In the genomic region with DNA sequence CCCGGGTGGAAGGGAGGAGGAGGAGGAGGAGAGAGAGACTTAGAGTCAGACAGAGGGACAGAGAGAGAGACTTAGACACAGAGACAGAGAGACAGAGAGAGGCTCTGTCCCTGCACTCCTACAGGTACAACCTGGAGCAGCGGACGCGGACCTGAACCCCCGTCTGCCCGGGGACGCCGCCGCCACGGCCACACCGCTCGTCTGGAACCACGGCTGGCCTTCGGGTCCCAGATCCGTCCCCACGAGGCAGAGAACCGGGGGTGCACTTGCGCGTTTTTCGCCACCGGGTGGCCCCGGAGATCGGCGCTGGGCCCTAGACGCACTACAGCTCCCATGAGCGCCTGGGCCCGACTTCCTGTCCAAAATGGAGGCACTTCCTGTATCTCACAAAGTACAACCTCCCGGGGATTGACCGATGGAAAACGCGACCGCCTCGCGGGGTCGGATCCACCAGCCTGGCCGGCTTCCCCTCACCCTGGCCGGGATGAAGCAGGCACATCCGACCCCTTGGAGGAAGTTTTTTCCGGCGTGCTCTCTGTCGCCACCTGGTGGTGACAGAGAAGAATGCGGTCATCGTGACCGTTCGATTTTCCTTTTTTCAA, we compare ENCODE assay signal across 8 mouse cellular contexts. TPM values are rescaled to one million over a fixed set of nuclear protein-coding genes. Genes with fewer than 3 reads are reported as not detected.
DNase-seq lines count a peak whose midpoint lies in the region; ATAC-seq and TF ChIP-seq lines count a peak whose summit lies in the region.
"Not testable (repeated sequence)": the region's sequence is repeated elsewhere in the genome, so short reads cannot be mapped to it uniquely, and the experiment has no call there.

A gene (minus strand): TSS at position 324 of the 602 bp plus-strand sequence.

- peak within 1 kb of the TSS; percentile 75 for H3K27ac ChIP-seq in hindbrain, embryonic 16.5 days (ENCODE audit: low read depth, low read length)
- H3K27ac ChIP-seq in left cerebral cortex, adult 2 months: peak within 1 kb of the TSS; percentile 69
- H3K27ac ChIP-seq in macrophage: not testable (repeated sequence)

- H3K27me3 ChIP-seq in hindbrain, embryonic 16.5 days (replicated peaks; ENCODE audit: control insufficient read depth, insufficient read depth, low read length): not testable (repeated sequence)

- intact Hi-C loops in left cerebral cortex, adult 2 months (cut with DNase I): loop anchor here (5.0 to 10.0 kb wide), 3 partner anchors 141 to 693 kb away; a partner anchor contains a TSS

- H3K4me3 ChIP-seq in hindbrain, embryonic 16.5 days (ENCODE audit: low read length): peak within 1 kb of the TSS; percentile 45
- peak within 1 kb of the TSS; percentile 57 for H3K4me3 ChIP-seq in left cerebral cortex, adult 2 months
- peak within 1 kb of the TSS; percentile 17; the same call in 1 of the 2 replicates for H3K4me3 ChIP-seq in macrophage (ENCODE audit: inconsistent target)

- not testable (repeated sequence) for H3K4me1 ChIP-seq in hindbrain, embryonic 16.5 days (ENCODE audit: control insufficient read depth, insufficient read depth, low read depth, low read length)

- H3K79me2 ChIP-seq in macrophage (ENCODE audit: inconsistent target): not testable (repeated sequence)

- peak; percentile 97 for TF ChIP-seq CTCF in left cerebral cortex, adult 2 months (IDR thresholded peaks at IDR 0.05)

- ATAC-seq in hindbrain, embryonic 16.5 days: peak; percentile 99

- 43% methylated on average over 45 of the region's 45 CpGs for WGBS in hindbrain, embryonic 16.5 days
- 23% methylated on average over 44 of the region's 45 CpGs for WGBS in macrophage (ENCODE audit: missing documents)

- not testable (repeated sequence) for H3K9me3 ChIP-seq in hindbrain, embryonic 16.5 days (ENCODE audit: control insufficient read depth, low read length)

- peak within 1 kb of the TSS; percentile 70 for H3K9ac ChIP-seq in hindbrain, embryonic 16.5 days (ENCODE audit: low read depth, low read length)

- DNase-seq in Muller cell, postnatal 12 days (ENCODE audit: inconsistent ontology term): peak; percentile 80
- peak; percentile 91 for DNase-seq in cerebellum, postnatal 36 days
- DNase-seq in gastrocnemius, adult 18-20 months (ENCODE audit: low spot score): peak; percentile 90
- DNase-seq in left cerebral cortex, adult 2 months (ENCODE audit: extremely low spot score in 1 of 2, low spot score in 2 of 2): peak; percentile 95 to 96
- peak; percentile 59 for DNase-seq in retina, postnatal 7 days (ENCODE audit: low read depth, low spot score)
- DNase-seq in urinary bladder, adult 18-20 months (ENCODE audit: low spot score in 2 of 2): peak; percentile 84 to 86

- H3K4me2 ChIP-seq in hindbrain, embryonic 16.5 days (ENCODE audit: low read length): peak within 1 kb of the TSS; percentile 53

- H3K36me3 ChIP-seq in hindbrain, embryonic 16.5 days (ENCODE audit: control insufficient read depth, insufficient read depth, low read length); macrophage (ENCODE audit: inconsistent target): not testable (repeated sequence)

RNA-seq across cellular contexts. Expression of the gene that starts here (rescaled TPM):
- 1 to 10 TPM; 1.4 to 1.6 TPM for total RNA-seq in gastrocnemius, adult 18-20 months (2021)
- polyA plus RNA-seq in hindbrain, embryonic 16.5 days (2015; fragmentation: Nextera tagmentation; extraction: Ambion mirVana): 14.6 and 15.0 TPM in 2 replicates
- 10 to 100 TPM; 11.4 to 12.1 TPM for total RNA-seq in left cerebral cortex, adult 2 months (2021)
- total RNA-seq in macrophage (2018; cell fraction: chromatin; rRNA removed): 10 to 100 TPM in 9 of 26 experiments, 1 to 10 TPM in 16, under 1 TPM in 1; 0.92 to 13.0 (median 8.2) TPM
- 1 to 10 TPM in 10 of 26 experiments, under 1 TPM in 16; 0.38 to 1.8 (median 0.87) TPM for total RNA-seq in macrophage (2018; cell fraction: cytosol; rRNA removed)
- total RNA-seq in macrophage (2018; cell fraction: nucleus; rRNA removed): 10 to 100 TPM in 1 of 26 experiments, 1 to 10 TPM in 24, under 1 TPM in 1; 0.71 to 11.4 (median 4.8) TPM
- 1.1 to 1.8 TPM (median 1.2 TPM) in 3 replicates for polyA plus RNA-seq in macrophage (2018)

Comparison
In these comparisons a context has a peak if more than half of its experiments do, and no peak if none do; other contexts are left out.
1. RNA of the gene that starts here (total RNA-seq): 11.4 to 12.1 TPM in left cerebral cortex, adult 2 months; 1.4 to 1.6 TPM in gastrocnemius, adult 18-20 months; every median in the first group is over 4 times any median in the second.
2. Peak in every context shown above with its lines, with median percentiles within 50 percentile points of each other: DNase-seq and H3K4me3 ChIP-seq.